Mouse (Mus musculus) heart, postnatal 36 days (tissue): ENCODE data around the gene Ralb. TPM values are rescaled to one million over a fixed set of nuclear protein-coding genes. Genes with fewer than 3 reads are reported as not detected.

Experiments
- DNase-seq, 2 experiments: peaks; one replicate each; pipeline ENCODE4 v3.0.0; 2021 to 2022
- intact Hi-C: fragments of 180-260 bp; cut with DNase I; formaldehyde crosslinking; loops from one replicate; pipeline ENCODE4 v1.15.1; 2025
- total RNA-seq, 2 experiments: library from RNA; stranded (reverse); gene quantifications; 2 replicates each; pipeline ENCODE4 v1.2.3; 2021

Gene Ralb
- total RNA-seq, 2 experiments from 2014 or later, result 30.9 to 31.1 TPM

- intact Hi-C loops, result no loop called here
- no peak for DNase-seq
Observed at GRCm38 (mm10) chr1:119497346-119498004, 7.1 kb downstream of the Ralb start.

- intact Hi-C loops, result no loop called here
- no peak for DNase-seq
Observed at GRCm38 (mm10) chr1:119495396-119495775, 9.2 kb downstream of the Ralb start.

GRCm38 (mm10) chr1:119494712-119495395 lies 9.7 kb downstream of the Ralb start:
- intact Hi-C loops, result no loop called here
- no peak for DNase-seq

- intact Hi-C loops, result no loop called here
- peak; percentile 52 to 61 for DNase-seq
Observed at GRCm38 (mm10) chr1:119494024-119494711, 10.4 kb downstream of the Ralb start.

- intact Hi-C loops, result no loop called here
Observed at GRCm38 (mm10) chr1:119492505-119492904, 12.1 kb downstream of the Ralb start.

GRCm38 (mm10) chr1:119492097-119492496 lies 12.5 kb downstream of the Ralb start:
- intact Hi-C loops, result no loop called here
- DNase-seq, result peak; percentile 78 to 80

More at GRCm38 (mm10) chr1:119492505-119492904, 12.1 kb downstream of the Ralb start:
- DNase-seq, result no peak

GRCm38 (mm10) chr1:119490765-119491164 lies 13.8 kb downstream of the Ralb start:
- intact Hi-C loops, result no loop called here
- DNase-seq, result no peak

GRCm38 (mm10) chr1:119487917-119488590 lies 16.5 kb downstream of the Ralb start:
- no peak for DNase-seq
- intact Hi-C loops, result no loop called here

GRCm38 (mm10) chr1:119485825-119486224 lies 18.8 kb downstream of the Ralb start:
- no peak for DNase-seq
- intact Hi-C loops, result loop anchor here (2.0 kb wide), 1 partner anchor 39 kb away; no protein-coding TSS in a partner anchor

- DNase-seq, result no peak
- intact Hi-C loops, result loop anchor here (2.0 to 5.0 kb wide), 2 partner anchors 40 to 392 kb away; no protein-coding TSS in a partner anchor
Observed at GRCm38 (mm10) chr1:119484457-119484856, 20.1 kb downstream of the Ralb start.

GRCm38 (mm10) chr1:119482891-119483290 lies 21.7 kb downstream of the Ralb start:
- DNase-seq, result no peak
- intact Hi-C loops, result loop anchor here (5.0 kb wide), 1 partner anchor 391 kb away; no protein-coding TSS in a partner anchor

- no peak for DNase-seq
- intact Hi-C loops, result loop anchor here (5.0 kb wide), 1 partner anchor 389 kb away; no protein-coding TSS in a partner anchor
Observed at GRCm38 (mm10) chr1:119481205-119481932, 23.2 kb downstream of the Ralb start.

- intact Hi-C loops, result loop anchor here (5.0 kb wide), 1 partner anchor 388 kb away; no protein-coding TSS in a partner anchor
- DNase-seq, result no peak
Observed at GRCm38 (mm10) chr1:119480678-119481077, 23.9 kb downstream of the Ralb start.

GRCm38 (mm10) chr1:119479641-119480040 lies 25.0 kb downstream of the Ralb start:
- DNase-seq, result no peak
- intact Hi-C loops, result loop anchor here (5.0 kb wide), 1 partner anchor 387 kb away; no protein-coding TSS in a partner anchor

- intact Hi-C loops, result no loop called here
- DNase-seq, result no peak
Observed at GRCm38 (mm10) chr1:119476905-119477353, 27.7 kb downstream of the Ralb start.

- intact Hi-C loops, result no loop called here
- DNase-seq, result no peak
Observed at GRCm38 (mm10) chr1:119474671-119475070, 29.9 kb downstream of the Ralb start.

GRCm38 (mm10) chr1:119472648-119473047 lies 31.9 kb downstream of the Ralb start:
- intact Hi-C loops, result no loop called here
- DNase-seq, result no peak

GRCm38 (mm10) chr1:119471793-119472396 lies 32.7 kb downstream of the Ralb start:
- no peak for DNase-seq
- intact Hi-C loops, result no loop called here

GRCm38 (mm10) chr1:119463386-119463785 lies 41.2 kb downstream of the Ralb start:
- intact Hi-C loops, result loop anchor here (5.0 kb wide), 1 partner anchor 376 kb away; no protein-coding TSS in a partner anchor
- DNase-seq, result peak; percentile 62 to 72
